Comparison of ENCODE assay signal across 8 mouse cellular contexts in genomic region chr7:99140984-99141918, GRCm38 (mm10). TPM values are rescaled to one million over a fixed set of nuclear protein-coding genes. Genes with fewer than 3 reads are reported as not detected.
A peak's percentile ranks its signal among the peaks of the same experiment; 100 is the strongest.
DNase-seq lines count a peak whose midpoint lies in the region; ATAC-seq and TF ChIP-seq lines count a peak whose summit lies in the region.

TSS of gene Uvrag (minus strand) at chr7:99141141.

- H3K4me3 ChIP-seq in gastrocnemius, adult 2 months: peak within 1 kb of the TSS; percentile 96
- peak within 1 kb of the TSS; percentile 90 for H3K4me3 ChIP-seq in hindbrain, postnatal 0 days (ENCODE audit: low read length)
- peak within 1 kb of the TSS; percentile 85 for H3K4me3 ChIP-seq in left cerebral cortex, adult 2 months

- peak within 1 kb of the TSS; percentile 76 for H3K4me2 ChIP-seq in hindbrain, postnatal 0 days (ENCODE audit: low read depth, low read length)

- peak; percentile 99 for DNase-seq in ZHBTc4 (ENCODE audit: low read depth, low spot score)
- peak; percentile 99 for DNase-seq in gastrocnemius, adult 2 months
- DNase-seq in hindbrain, postnatal 0 days (ENCODE audit: low spot score): peak; percentile 99
- DNase-seq in left cerebral cortex, adult 2 months (ENCODE audit: extremely low spot score in 1 of 2, low spot score in 2 of 2): peak; percentile 99 to 100
- peak; percentile 99 to 100 for DNase-seq in right cerebral cortex, adult 2 months (ENCODE audit: low spot score in 2 of 2)
- DNase-seq in urinary bladder, postnatal 14 days (ENCODE audit: low spot score): peak; percentile 98

- peaks cover 15% of the 10 kb centered on the region for H3K4me1 ChIP-seq in hindbrain, postnatal 0 days (ENCODE audit: insufficient read depth, low read length)

- no peaks in the 10 kb centered on the region for H3K36me3 ChIP-seq in hindbrain, postnatal 0 days (ENCODE audit: insufficient read depth, low read length)

- peak within 1 kb of the TSS; percentile 91 for H3K9ac ChIP-seq in hindbrain, postnatal 0 days (replicated peaks; ENCODE audit: low read length)

- no peaks in the 10 kb centered on the region for H3K27me3 ChIP-seq in hindbrain, postnatal 0 days (ENCODE audit: insufficient read depth, low read length)

- under 1% methylated on average over 51 of the region's 51 CpGs for WGBS in hindbrain, postnatal 0 days

- TF ChIP-seq CTCF in gastrocnemius, adult 2 months (IDR thresholded peaks at IDR 0.05): no peak
- no peak for TF ChIP-seq CTCF in hindbrain, postnatal 0 days (IDR thresholded peaks at IDR 0.05; ENCODE audit: low read depth)
- TF ChIP-seq CTCF in left cerebral cortex, adult 2 months (IDR thresholded peaks at IDR 0.05): no peak

- H3K9me3 ChIP-seq in hindbrain, postnatal 0 days (ENCODE audit: low read length): no peaks in the 10 kb centered on the region

- intact Hi-C loops in gastrocnemius, adult 2 months (cut with DNase I): loop anchor here (10.0 kb wide), 1 partner anchor 396 kb away; no protein-coding TSS in a partner anchor
- intact Hi-C loops in left cerebral cortex, adult 2 months (cut with DNase I): loop anchor here (5.0 kb wide), 2 partner anchors 34 to 126 kb away; partner anchors contain the start of gene Map6

- H3K27ac ChIP-seq in gastrocnemius, adult 2 months: peak within 1 kb of the TSS; percentile 98
- peak within 1 kb of the TSS; percentile 92 for H3K27ac ChIP-seq in hindbrain, postnatal 0 days
- peak within 1 kb of the TSS; percentile 98 for H3K27ac ChIP-seq in left cerebral cortex, adult 2 months

- ATAC-seq in common myeloid progenitor, adult 5-6 weeks (replicated peaks; ENCODE audit: low read depth, poor library complexity, severe bottlenecking): peak; percentile 93
- peak; percentile 99 for ATAC-seq in hindbrain, postnatal 0 days
- peak; percentile 88 for ATAC-seq in megakaryocyte, adult 5-6 weeks (ENCODE audit: poor library complexity, severe bottlenecking)

RNA-seq across cellular contexts. Expression of gene Uvrag, which starts in this region (rescaled TPM):
- total RNA-seq in common myeloid progenitor, adult 5-6 weeks (2017): 31.4 and 37.1 TPM in 2 replicates
- total RNA-seq in gastrocnemius, adult 2 months (2021): 1 to 10 TPM; 8.6 to 9.2 TPM
- 17.9 and 36.7 TPM in 2 replicates for total RNA-seq in hindbrain, postnatal 0 days (2014; rRNA removed)
- 16.5 and 17.1 TPM in 2 replicates for polyA plus RNA-seq in hindbrain, postnatal 0 days (2015; fragmentation: Nextera tagmentation; extraction: Ambion mirVana)
- 10 to 100 TPM; 47.6 to 68.3 TPM for total RNA-seq in left cerebral cortex, adult 2 months (2021)
- 37.2 and 42.4 TPM in 2 replicates for total RNA-seq in megakaryocyte, adult 5-6 weeks (2015)
- 43.1 and 50.8 TPM in 2 replicates for total RNA-seq in megakaryocyte, adult 5-6 weeks (2017)

Comparison
In these comparisons a context has a peak if more than half of its experiments do, and no peak if none do; other contexts are left out.
1. Peak in every context shown above with its lines: DNase-seq, ATAC-seq, H3K4me3 ChIP-seq and H3K27ac ChIP-seq.